Mouse (Mus musculus): ENCODE measurements at regions not wholly inside any gene's neighbourhood (a gene's known extent, or its start where the extent isn't known, plus 50 kb on each side); places are given as distances from the start of the nearest gene placed in this dataset.

- H3K79me2 ChIP-seq (replicated peaks; ENCODE audit: control insufficient read depth, extremely low read depth, insufficient read depth, poor library complexity, severe bottlenecking), result no peaks in the 10 kb centered on the region
- no peak overlapping the region for H3K4me2 ChIP-seq (ENCODE audit: insufficient read depth, low read depth, poor library complexity, severe bottlenecking)
- H3K9ac ChIP-seq (ENCODE audit: insufficient read depth, low read depth), result no peak overlapping the region
- in situ Hi-C loops (cut with MboI; ENCODE audit: low pct_ligation_motif_present, low pct_unique_long_range_greater_than_20kb, low sequenced_read_pairs) (no loop called here), dilution Hi-C loops (cut with MboI; ENCODE audit: extremely low pct_ligation_motif_present, extremely low pct_unique_long_range_greater_than_20kb, low sequenced_read_pairs) (no loop called here)
- TF ChIP-seq ZMIZ1 (IDR thresholded peaks at IDR 0.05; ENCODE audit: low read depth, low read length) (no peak), POLR2AphosphoS2 (IDR thresholded peaks at IDR 0.05; ENCODE audit: low read depth, low read length) (no peak), POLR2A (IDR thresholded peaks at IDR 0.05; ENCODE audit: low read depth, low read length) (no peak), RAD21 (IDR thresholded peaks at IDR 0.05; ENCODE audit: low read depth, low read length) (no peak), CHD2 (IDR thresholded peaks at IDR 0.05; ENCODE audit: low read length) (no peak), HCFC1 (IDR thresholded peaks at IDR 0.05; ENCODE audit: low read depth, low read length) (no peak), CHD1 (IDR thresholded peaks at IDR 0.05; ENCODE audit: low read depth, low read length) (no peak), MEF2A (IDR thresholded peaks at IDR 0.05; ENCODE audit: borderline replicate concordance, low read depth, low read length) (no peak), MAFK (IDR thresholded peaks at IDR 0.05; ENCODE audit: insufficient replicate concordance, low read length) (no peak), CTCF (conservative IDR thresholded peaks at IDR 0.05 in 1 of 2, IDR thresholded peaks at IDR 0.05 in 1 of 2; ENCODE audit: low read depth in 2 of 2, low read length in 2 of 2) (no peak), IRF4 (IDR thresholded peaks at IDR 0.05; ENCODE audit: low read depth, low read length) (no peak), NELFE (IDR thresholded peaks at IDR 0.05; ENCODE audit: low read depth, low read length) (no peak)
- H3K36me3 ChIP-seq (replicated peaks in 1 of 2; ENCODE audit: control insufficient read depth in 1 of 2, insufficient read depth in 1 of 2, low read length in 1 of 2), result no peaks in the 10 kb centered on the region
- no peak overlapping the region for H3K4me3 ChIP-seq (replicated peaks in 1 of 3; ENCODE audit: low read depth in 2 of 3, low read length in 2 of 3, poor library complexity in 1 of 3)
- H3K4me1 ChIP-seq (ENCODE audit: control insufficient read depth in 1 of 2, insufficient read depth in 2 of 2), result no peaks in the 10 kb centered on the region
- no peak for DNase-seq (ENCODE audit: extremely low read depth)
- H3K27ac ChIP-seq (ENCODE audit: insufficient read depth, low read depth), result no peak overlapping the region
- no peaks in the 10 kb centered on the region for H3K27me3 ChIP-seq (replicated peaks)
- peaks cover 14% of the 10 kb centered on the region for H3K9me3 ChIP-seq (replicated peaks; ENCODE audit: low read length)
Measured at GRCm38 (mm10) chr8:6658860-6659259, 1553.7 kb upstream of the Slc10a2 start.

- H3K79me2 ChIP-seq (replicated peaks; ENCODE audit: control insufficient read depth, extremely low read depth, insufficient read depth, poor library complexity, severe bottlenecking), result no peaks in the 10 kb centered on the region
- TF ChIP-seq RCOR1 (conservative IDR thresholded peaks at IDR 0.05; ENCODE audit: low read depth, low read length), result no peak
- TF ChIP-seq MYC (IDR thresholded peaks at IDR 0.05; ENCODE audit: low read depth, low read length), result no peak
- no peak for TF ChIP-seq POLR2AphosphoS2 (IDR thresholded peaks at IDR 0.05; ENCODE audit: low read depth, low read length)
- TF ChIP-seq SIN3A (IDR thresholded peaks at IDR 0.05; ENCODE audit: low read length), result no peak
- TF ChIP-seq GABPA (IDR thresholded peaks at IDR 0.05; ENCODE audit: insufficient replicate concordance, low read depth, low read length), result no peak
- no peak for TF ChIP-seq E2F4 (IDR thresholded peaks at IDR 0.05; ENCODE audit: insufficient replicate concordance, low read depth, low read length)
- no peak for TF ChIP-seq MEF2A (IDR thresholded peaks at IDR 0.05; ENCODE audit: borderline replicate concordance, low read depth, low read length)
- no peak for TF ChIP-seq USF2 (conservative IDR thresholded peaks at IDR 0.05; ENCODE audit: low read depth, low read length)
- no peak for TF ChIP-seq JUN (IDR thresholded peaks at IDR 0.05; ENCODE audit: insufficient read depth, low read depth, low read length)
- TF ChIP-seq NRF1 (IDR thresholded peaks at IDR 0.05; ENCODE audit: low read depth, low read length), result no peak
- no peak for TF ChIP-seq POLR2A (IDR thresholded peaks at IDR 0.05; ENCODE audit: low read depth, low read length)
- TF ChIP-seq SMC3 (IDR thresholded peaks at IDR 0.05; ENCODE audit: low read depth, low read length), result no peak
- TF ChIP-seq MAZ (IDR thresholded peaks at IDR 0.05; ENCODE audit: low read depth, low read length), result no peak
- no peak for TF ChIP-seq ZKSCAN1 (IDR thresholded peaks at IDR 0.05; ENCODE audit: borderline replicate concordance, low read depth, low read length)
- no peak for TF ChIP-seq MXI1 (IDR thresholded peaks at IDR 0.05; ENCODE audit: low read depth, low read length)
- no peak for TF ChIP-seq ELF1 (IDR thresholded peaks at IDR 0.05; ENCODE audit: low read depth, low read length)
- dilution Hi-C loops (cut with MboI; ENCODE audit: extremely low pct_ligation_motif_present, extremely low pct_unique_long_range_greater_than_20kb, low sequenced_read_pairs), result no loop called here
- H3K27me3 ChIP-seq (replicated peaks), result no peaks in the 10 kb centered on the region
- H3K4me2 ChIP-seq (ENCODE audit: insufficient read depth, low read depth, poor library complexity, severe bottlenecking), result no peak overlapping the region
- in situ Hi-C loops (cut with MboI; ENCODE audit: low pct_ligation_motif_present, low pct_unique_long_range_greater_than_20kb, low sequenced_read_pairs), result no loop called here
- no peak overlapping the region for H3K27ac ChIP-seq (ENCODE audit: insufficient read depth, low read depth)
- DNase-seq (ENCODE audit: extremely low read depth), result no peak
- no peak overlapping the region for H3K9ac ChIP-seq (ENCODE audit: insufficient read depth, low read depth)
- H3K36me3 ChIP-seq (replicated peaks in 1 of 2; ENCODE audit: control insufficient read depth in 1 of 2, insufficient read depth in 1 of 2, low read length in 1 of 2), result no peaks in the 10 kb centered on the region
- H3K9me3 ChIP-seq (replicated peaks; ENCODE audit: low read length), result peaks cover 12% of the 10 kb centered on the region
- no peak overlapping the region for H3K4me3 ChIP-seq (replicated peaks in 1 of 3; ENCODE audit: low read depth in 2 of 3, low read length in 2 of 3, poor library complexity in 1 of 3)
- H3K4me1 ChIP-seq (ENCODE audit: control insufficient read depth in 1 of 2, insufficient read depth in 2 of 2), result no peaks in the 10 kb centered on the region
Measured at GRCm38 (mm10) chr8:6657451-6657990, 1552.4 kb upstream of the Slc10a2 start.
